15 mouse cellular contexts compared by ENCODE assay signal in genomic region chr9:110712545-110712944, GRCm38 (mm10). TPM values are rescaled to one million over a fixed set of nuclear protein-coding genes. Genes with fewer than 3 reads are reported as not detected.
"Had no signal": no experiment of that assay in that cellular context is flagged by ENCODE, and none has a peak within 500 bp of the region (broad histone marks: within the 10 kb centered on the region; RNA-seq: fewer than 3 reads in every experiment).

No protein-coding gene starts in this region.

- H3K27me3 ChIP-seq: neural tube, embryonic 15.5 days; stomach, embryonic 15.5 days had no signal

- H3K4me3 ChIP-seq: neural tube, embryonic 15.5 days; stomach, embryonic 15.5 days had no signal

- H3K9me3 ChIP-seq: neural tube, embryonic 15.5 days; stomach, embryonic 15.5 days had no signal

- H3K27ac ChIP-seq: neural tube, embryonic 15.5 days; stomach, embryonic 15.5 days; stomach, postnatal 0 days had no signal

- H3K9ac ChIP-seq: neural tube, embryonic 15.5 days; stomach, embryonic 15.5 days had no signal

- DNase-seq: right cerebral cortex, postnatal 14 days; right cerebral cortex, postnatal 25 days; right cerebral cortex, postnatal 4 days; spleen, adult 18-20 months; thymus, adult 18-20 months; thymus, adult 2 months; thymus, postnatal 14 days; thymus, postnatal 25 days; thymus, postnatal 36 days; thymus, postnatal 4 days had no signal

- H3K4me2 ChIP-seq: neural tube, embryonic 15.5 days; stomach, embryonic 15.5 days had no signal

RNA-seq across cellular contexts. Expression of gene Myl3, which starts 29.1 kb away (rescaled TPM):
- polyA plus RNA-seq: small intestine, adult 2 months; urinary bladder, adult 2 months had no signal
